Mouse (Mus musculus) gastrocnemius, postnatal 10 days (tissue): ENCODE results near the gene Isyna1. TPM values are rescaled to one million over a fixed set of nuclear protein-coding genes. Genes with fewer than 3 reads are reported as not detected.
A peak's percentile ranks its signal among the peaks of the same experiment; 100 is the strongest.
"Not testable (repeated sequence)": the region's sequence is repeated elsewhere in the genome, so short reads cannot be mapped to it uniquely, and the experiment has no call there.

ENCODE experiments used
- DNase-seq: peaks from one replicate; pipeline ENCODE4 v3.0.0; 2021; ENCODE audit warnings: mixed read lengths
- total RNA-seq, 2 experiments: library from RNA; stranded (reverse); gene quantifications; 2 replicates each; pipeline ENCODE4 v1.2.3; 2021

Isyna1 gene
- total RNA-seq, 2 experiments from 2014 or later, result 30.0 to 31.6 TPM

GRCm38 (mm10) chr8:70574915-70575314 is 19.3 kb upstream of the Isyna1 start:
- peak; percentile 52 for DNase-seq

GRCm38 (mm10) chr8:70577207-70577606 is 17.0 kb upstream of the Isyna1 start:
- DNase-seq, result no peak

GRCm38 (mm10) chr8:70583476-70584387 is 10.4 kb upstream of the Isyna1 start:
- no peak for DNase-seq

GRCm38 (mm10) chr8:70584606-70585257 is 9.4 kb upstream of the Isyna1 start:
- no peak for DNase-seq

- peak; percentile 63 for DNase-seq
Measured at GRCm38 (mm10) chr8:70585258-70585652, 8.9 kb upstream of the Isyna1 start.

GRCm38 (mm10) chr8:70587955-70588354 is 6.2 kb upstream of the Isyna1 start:
- not testable (repeated sequence) for DNase-seq

GRCm38 (mm10) chr8:70591569-70591968 is 2.6 kb upstream of the Isyna1 start:
- DNase-seq, result no peak

GRCm38 (mm10) chr8:70593173-70593572 is 1.0 kb upstream of the Isyna1 start:
- DNase-seq, result no peak

GRCm38 (mm10) chr8:70594621-70595564 is 720 bp downstream of the Isyna1 start:
- no peak for DNase-seq

GRCm38 (mm10) chr8:70595811-70596210 is 1.6 kb downstream of the Isyna1 start:
- DNase-seq, result no peak

GRCm38 (mm10) chr8:70596216-70596615 is 2.0 kb downstream of the Isyna1 start:
- DNase-seq, result no peak

GRCm38 (mm10) chr8:70596775-70597416 is 2.7 kb downstream of the Isyna1 start:
- no peak for DNase-seq

GRCm38 (mm10) chr8:70597417-70598272 is 3.5 kb downstream of the Isyna1 start:
- DNase-seq, result no peak

GRCm38 (mm10) chr8:70598283-70598682 is 4.1 kb downstream of the Isyna1 start:
- peak; percentile 81 for DNase-seq

GRCm38 (mm10) chr8:70598722-70599121 is 4.5 kb downstream of the Isyna1 start:
- DNase-seq, result no peak

- DNase-seq, result no peak
Measured at GRCm38 (mm10) chr8:70599507-70600290, 5.5 kb downstream of the Isyna1 start.

GRCm38 (mm10) chr8:70600473-70601270 is 6.5 kb downstream of the Isyna1 start:
- DNase-seq, result no peak

- DNase-seq, result peak; percentile 70
Measured at GRCm38 (mm10) chr8:70601271-70601649, 7.1 kb downstream of the Isyna1 start.
